Mouse (Mus musculus) liver, postnatal 0 days (tissue): ENCODE measurements around the gene Klf6. TPM values are rescaled to one million over a fixed set of nuclear protein-coding genes. Genes with fewer than 3 reads are reported as not detected.

Experiments used
- ATAC-seq: fragments of 200-750 bp; cut with Nextera tagmentation; 2 replicates; pipeline ENCODE4 v1.8.0; 2017; ENCODE audit warnings: mild to moderate bottlenecking, moderate library complexity
- DNase-seq: peaks from one replicate; pipeline ENCODE4 v3.0.0-alpha.2; 2016
- H3K27ac ChIP-seq: fragments of 300-500 bp; sonication (generic); 2 replicates; pipeline ENCODE4 v1.5.1; 2014; ENCODE audit warnings: antibody characterized with exemption, moderate library complexity, mild to moderate bottlenecking, low read depth
- H3K27me3 ChIP-seq: fragments of 300-500 bp; sonication (generic); 2 replicates; pipeline ENCODE4 v1.6.1; 2014; ENCODE audit warnings: low read length, control low read depth, mixed read lengths; ENCODE audit not compliant: insufficient read depth
- H3K36me3 ChIP-seq: fragments of 300-500 bp; sonication (generic); replicated peaks from 2 replicates; pipeline ENCODE4 v1.6.1; 2014; ENCODE audit warnings: mild to moderate bottlenecking, control low read depth, low read length, moderate library complexity, mixed read lengths; ENCODE audit not compliant: insufficient read depth
- H3K4me1 ChIP-seq: fragments of 300-500 bp; sonication (generic); 2 replicates; pipeline ENCODE4 v1.6.1; 2014; ENCODE audit warnings: antibody characterized with exemption, mild to moderate bottlenecking, control low read depth; ENCODE audit not compliant: insufficient read depth
- H3K4me2 ChIP-seq: fragments of 300-500 bp; sonication (generic); 2 replicates; pipeline ENCODE4 v1.6.1; 2014; ENCODE audit warnings: low read depth, mild to moderate bottlenecking, low read length, moderate library complexity, mixed read lengths
- H3K4me3 ChIP-seq: fragments of 300-500 bp; sonication (generic); 2 replicates; pipeline ENCODE4 v1.5.1; 2014; ENCODE audit warnings: low read depth, low read length
- H3K9ac ChIP-seq: fragments of 300-500 bp; sonication (generic); replicated peaks from 2 replicates; pipeline ENCODE4 v1.6.1; 2014; ENCODE audit warnings: mild to moderate bottlenecking, moderate library complexity
- H3K9me3 ChIP-seq: fragments of 300-500 bp; sonication (generic); 2 replicates; pipeline ENCODE4 v1.6.1; 2016; ENCODE audit warnings: mild to moderate bottlenecking, control low read depth, low read length, mixed read lengths
- CTCF ChIP-seq: sonication (generic); IDR thresholded peaks from 2 replicates; pipeline ENCODE4 v1.5.1; 2016; ENCODE audit warnings: antibody characterized with exemption, low read depth
- EP300 ChIP-seq: IDR thresholded peaks from 2 replicates; pipeline ENCODE4 v1.6.1; 2016; ENCODE audit warnings: antibody characterized with exemption, low read depth, mild to moderate bottlenecking
- WGBS: fragments of 180-500 bp; shearing (Covaris S2); extraction: QIAGEN DNeasy Blood & Tissue Kit; methylation state at CpG from one replicate; pipeline ENCODE4 v1.1.7; 2014; ENCODE audit not compliant: insufficient replicate concordance; 5-methylcytosine and 5-hydroxymethylcytosine counted together
- polyA plus RNA-seq: library from polyadenylated mRNA; unstranded; fragments of >200 nt; fragmentation: Nextera tagmentation; extraction: Ambion mirVana; gene quantifications from 2 replicates; pipeline ENCODE4 v1.2.1, GENCODE M21; 2015

Gene Klf6
- polyA plus RNA-seq, 1 experiment from 2014 or later: 18.9 TPM

- H3K9me3 ChIP-seq: no peaks in the 10 kb centered on the region
- WGBS: under 1% methylated on average over 20 of the region's 20 CpGs
- peak overlapping the region; percentile 75 for H3K9ac ChIP-seq
- H3K4me1 ChIP-seq: peaks cover 15% of the 10 kb centered on the region
- DNase-seq (peak; percentile 55), ATAC-seq (no peak)
- no peak for TF ChIP-seq EP300
- 0 out of 2 replicates have a peak, but pooled peaks have one; percentile 19 for TF ChIP-seq CTCF
- peak overlapping the region; percentile 91 for H3K4me2 ChIP-seq
- H3K36me3 ChIP-seq: peaks cover 23% of the 10 kb centered on the region
- peak overlapping the region; percentile 96 for H3K27ac ChIP-seq
- no peaks in the 10 kb centered on the region for H3K27me3 ChIP-seq
- peak overlapping the region; percentile 68 for H3K4me3 ChIP-seq
These were observed 832 bp downstream of the Klf6 start for GRCm38 (mm10) chr13:5862003-5862625.

GRCm38 (mm10) chr13:5862626-5863407 is 1.5 kb downstream of the Klf6 start:
- H3K27ac ChIP-seq: peak overlapping the region; percentile 96
- H3K4me3 ChIP-seq: peak overlapping the region; percentile 68
- H3K4me2 ChIP-seq: peak overlapping the region; percentile 91
- DNase-seq (no peak), ATAC-seq (no peak)
- 6% methylated on average over 16 of the region's 16 CpGs for WGBS
- no peak for TF ChIP-seq CTCF
- 0 out of 2 replicates have a peak, but pooled peaks have one; percentile 14 for TF ChIP-seq EP300
- peak overlapping the region; percentile 75 for H3K9ac ChIP-seq
- H3K4me1 ChIP-seq: peaks cover 15% of the 10 kb centered on the region
- no peaks in the 10 kb centered on the region for H3K27me3 ChIP-seq
- peaks cover 30% of the 10 kb centered on the region for H3K36me3 ChIP-seq
- no peaks in the 10 kb centered on the region for H3K9me3 ChIP-seq

GRCm38 (mm10) chr13:5863408-5863891 is 2.2 kb downstream of the Klf6 start:
- Histone ChIP-seq H3K4me3 (peak overlapping the region; percentile 68), H3K4me1 (peaks cover 15% of the 10 kb centered on the region), H3K9ac (peak overlapping the region; percentile 75), H3K27ac (peak overlapping the region; percentile 96), H3K4me2 (peak overlapping the region; percentile 91), H3K36me3 (peaks cover 33% of the 10 kb centered on the region), H3K9me3 (no peaks in the 10 kb centered on the region), H3K27me3 (no peaks in the 10 kb centered on the region)
- DNase-seq: no peak
- 6% methylated on average over 5 of the region's 5 CpGs for WGBS
- no peak for ATAC-seq
- TF ChIP-seq CTCF (no peak), EP300 (peak; percentile 40; the same call in 1 of the 2 replicates)

GRCm38 (mm10) chr13:5864265-5865097 is 3.2 kb downstream of the Klf6 start:
- TF ChIP-seq CTCF (no peak), EP300 (no peak)
- Histone ChIP-seq H3K4me3 (peak overlapping the region; percentile 21), H3K27ac (no peak overlapping the region), H3K9me3 (no peaks in the 10 kb centered on the region), H3K4me2 (peak overlapping the region; percentile 91), H3K9ac (0 out of 2 replicates have a peak overlapping the region, but pooled peaks have one; percentile 5), H3K27me3 (no peaks in the 10 kb centered on the region), H3K4me1 (peaks cover 15% of the 10 kb centered on the region), H3K36me3 (peaks cover 35% of the 10 kb centered on the region)
- DNase-seq (no peak), ATAC-seq (no peak)
- 19% methylated on average over 10 of the region's 10 CpGs for WGBS

- DNase-seq: no peak
- no peaks in the 10 kb centered on the region for H3K9me3 ChIP-seq
- no peak overlapping the region for H3K27ac ChIP-seq
- ATAC-seq: no peak
- peaks cover 35% of the 10 kb centered on the region for H3K36me3 ChIP-seq
- peaks cover 15% of the 10 kb centered on the region for H3K4me1 ChIP-seq
- H3K9ac ChIP-seq: no peak overlapping the region
- H3K4me2 ChIP-seq: peak overlapping the region; percentile 91
- WGBS: 85% methylated on average over 9 of the region's 9 CpGs
- TF ChIP-seq EP300 (no peak), CTCF (no peak)
- H3K27me3 ChIP-seq: no peaks in the 10 kb centered on the region
- peak overlapping the region; percentile 21; the same call in 1 of the 2 replicates for H3K4me3 ChIP-seq
These were observed 3.8 kb downstream of the Klf6 start for GRCm38 (mm10) chr13:5865098-5865415.
